Mouse (Mus musculus) heart, postnatal 25 days (tissue): Measurements from ENCODE around the gene Olfr1344. TPM values are rescaled to one million over a fixed set of nuclear protein-coding genes. Genes with fewer than 3 reads are reported as not detected.
"Not testable (repeated sequence)": the region's sequence is repeated elsewhere in the genome, so short reads cannot be mapped to it uniquely, and the experiment has no call there.

Experiments
- DNase-seq: peaks from one replicate; pipeline ENCODE4 v3.0.0; 2022; ENCODE audit warnings: low spot score
- intact Hi-C: fragments of 180-260 bp; cut with DNase I; formaldehyde crosslinking; loops from one replicate; pipeline ENCODE4 v1.15.1; 2025
- total RNA-seq, 2 experiments: library from RNA; stranded (reverse); gene quantifications; 2 replicates each; pipeline ENCODE4 v1.2.3; 2021

Gene Olfr1344
- total RNA-seq, result not detected

DNA sequence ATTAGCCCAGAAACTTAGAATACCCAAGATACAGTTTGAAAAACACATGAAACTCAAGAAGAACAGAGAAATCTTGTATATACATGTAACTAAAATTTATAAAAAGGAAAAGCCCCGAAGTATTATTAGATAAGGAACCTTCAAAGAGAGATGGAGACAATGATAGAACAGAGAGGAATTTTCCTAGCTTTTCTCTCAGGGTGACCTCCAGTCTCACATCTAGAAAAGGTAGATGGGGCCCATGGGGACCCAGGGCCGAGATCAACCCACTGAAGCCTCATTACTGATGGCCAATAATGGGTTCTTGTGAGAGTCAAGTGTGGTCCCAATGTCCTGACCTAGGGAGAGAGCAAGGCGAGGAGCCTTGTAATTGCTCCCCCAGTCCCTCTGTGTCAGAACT is at the start of gene Olfr1344:
Olfr1344 (plus strand) TSS at position 301 of the 400 bp plus-strand sequence.
- intact Hi-C loops, result loop anchor here (10.0 kb wide), 1 partner anchor 476 kb away; no protein-coding TSS in a partner anchor
- DNase-seq, result no peak

- intact Hi-C loops, result loop anchor here (10.0 kb wide), 1 partner anchor 104 kb away; the partner anchor contains the start of gene Zfp667
Measured at GRCm38 (mm10) chr7:6388971-6389370, 49.5 kb upstream of the Olfr1344 start.

GRCm38 (mm10) chr7:6389449-6389848 is 49.0 kb upstream of the Olfr1344 start:
- DNase-seq, result no peak
- intact Hi-C loops, result loop anchor here (10.0 kb wide), 1 partner anchor 105 kb away; the partner anchor contains the start of gene Zfp667

More at GRCm38 (mm10) chr7:6388971-6389370, 49.5 kb upstream of the Olfr1344 start:
- no peak for DNase-seq

- intact Hi-C loops, result no loop called here
- peak; percentile 2 for DNase-seq
Measured at GRCm38 (mm10) chr7:6397996-6398975, 40.2 kb upstream of the Olfr1344 start, which contains the start of gene Smim17. TSS of gene Smim17 (plus strand) at chr7:6398715.

DNA sequence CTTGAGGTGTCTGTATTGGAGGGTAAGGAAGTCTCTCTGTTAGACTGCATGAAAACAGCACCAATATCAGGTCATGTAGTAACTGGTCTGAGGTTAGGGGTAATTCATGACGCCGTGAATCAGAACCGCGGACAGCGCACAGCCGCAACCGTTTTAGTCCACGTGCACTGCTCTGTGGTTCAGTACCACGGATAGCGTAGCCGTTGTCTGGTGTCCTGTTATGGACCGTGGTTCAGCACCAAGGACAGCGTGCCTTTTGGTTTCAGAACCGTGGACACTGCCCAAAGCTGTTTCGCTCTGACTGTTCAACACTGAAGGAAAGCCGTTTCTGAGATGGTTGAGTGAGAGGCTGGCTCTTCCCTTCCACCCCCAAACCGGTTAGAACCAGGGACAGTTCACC is 28.4 kb upstream of the Olfr1344 start, which contains the start of gene Gm20715:
Gm20715 (plus strand) TSS at position 235 of the 400 bp plus-strand sequence.
- intact Hi-C loops, result loop anchor here (10.0 kb wide), 1 partner anchor 125 kb away; the partner anchor contains the start of gene Zfp667

DNA sequence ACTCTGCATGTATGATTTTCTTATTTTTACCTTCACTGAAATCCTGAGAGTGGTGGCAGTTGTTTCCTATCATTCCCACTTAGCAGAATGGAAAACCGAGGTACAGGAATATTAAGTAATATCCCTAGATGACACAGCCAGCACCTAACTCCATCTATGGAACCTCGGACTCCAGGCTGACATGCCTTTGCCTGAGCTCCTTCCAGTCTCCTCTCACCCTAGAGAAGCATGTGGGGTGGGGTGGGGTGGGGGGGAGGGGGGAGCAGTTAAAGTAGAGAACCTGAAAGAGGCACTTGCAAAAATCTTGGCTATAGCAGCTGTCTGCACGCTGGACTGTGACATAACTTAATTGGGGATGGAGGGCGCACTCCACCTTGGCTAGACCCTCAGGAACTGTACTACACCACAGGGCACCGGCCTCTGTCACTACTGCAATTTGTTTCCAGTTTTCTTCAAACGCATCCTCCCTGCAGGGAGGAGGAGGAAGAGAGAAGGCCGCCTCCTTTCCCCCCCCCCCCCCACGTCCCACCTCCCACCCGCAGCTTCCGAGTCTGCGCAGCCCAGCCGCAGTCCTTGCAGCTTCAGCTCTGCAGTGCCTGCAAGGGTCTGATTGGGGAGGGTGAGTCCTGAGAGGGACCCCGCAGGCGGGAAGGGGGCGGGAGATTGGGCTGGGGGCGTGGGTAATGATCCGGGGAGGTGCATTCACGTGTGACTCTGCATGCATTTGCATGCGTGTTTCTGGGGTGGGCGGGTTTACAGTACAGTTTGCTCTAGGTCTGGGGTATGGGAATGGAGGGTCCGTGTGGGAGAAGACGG is 23.7 kb upstream of the Olfr1344 start:
- no peak for DNase-seq
- intact Hi-C loops, result loop anchor here (10.0 kb wide), 1 partner anchor 130 kb away; the partner anchor contains the start of gene Zfp667

More for the DNA sequence above, 28.4 kb upstream of the Olfr1344 start, which contains the start of gene Gm20715:
- peak; percentile 73 for DNase-seq

DNA sequence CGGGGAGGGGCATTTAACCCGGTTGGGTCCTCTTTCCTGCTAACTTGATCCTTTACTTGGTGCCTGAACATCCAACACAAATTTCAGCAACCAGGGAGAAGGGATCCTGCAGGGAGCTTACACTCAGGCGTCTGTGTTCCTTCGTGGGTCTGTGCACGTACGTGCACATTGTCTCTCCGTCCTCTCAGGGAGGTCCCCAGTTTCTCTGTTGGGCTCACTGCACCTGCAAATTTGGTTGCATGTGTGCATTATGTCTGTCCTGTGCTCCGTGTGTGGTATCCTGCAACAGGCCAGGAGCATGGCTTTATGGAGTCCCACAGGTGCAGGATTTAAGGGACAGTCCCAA is 23.1 kb upstream of the Olfr1344 start:
- intact Hi-C loops, result loop anchor here (10.0 kb wide), 1 partner anchor 131 kb away; the partner anchor contains the start of gene Zfp667
- no peak for DNase-seq

DNA sequence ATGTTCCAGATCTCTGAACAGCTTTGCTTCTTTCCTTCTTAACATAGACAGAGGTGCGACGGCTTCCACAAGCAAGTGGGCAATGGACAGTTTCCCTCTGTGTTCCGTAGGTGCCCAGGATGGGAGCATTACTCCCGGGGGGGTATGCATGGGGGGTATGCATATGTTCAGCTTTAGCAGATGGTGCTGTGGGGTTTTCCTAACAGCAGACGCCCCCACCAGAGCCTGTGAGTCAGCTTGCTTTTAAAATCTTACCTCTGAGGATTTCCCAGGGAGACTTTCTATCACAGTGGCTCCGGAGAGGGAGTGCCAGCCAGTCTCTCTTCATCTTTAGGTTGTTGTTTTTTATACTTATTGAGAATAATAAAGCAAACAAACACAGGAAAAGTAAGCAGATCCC is 18.6 kb upstream of the Olfr1344 start:
- no peak for DNase-seq
- intact Hi-C loops, result loop anchor here (10.0 kb wide), 1 partner anchor 135 kb away; the partner anchor contains the start of gene Zfp667

DNA sequence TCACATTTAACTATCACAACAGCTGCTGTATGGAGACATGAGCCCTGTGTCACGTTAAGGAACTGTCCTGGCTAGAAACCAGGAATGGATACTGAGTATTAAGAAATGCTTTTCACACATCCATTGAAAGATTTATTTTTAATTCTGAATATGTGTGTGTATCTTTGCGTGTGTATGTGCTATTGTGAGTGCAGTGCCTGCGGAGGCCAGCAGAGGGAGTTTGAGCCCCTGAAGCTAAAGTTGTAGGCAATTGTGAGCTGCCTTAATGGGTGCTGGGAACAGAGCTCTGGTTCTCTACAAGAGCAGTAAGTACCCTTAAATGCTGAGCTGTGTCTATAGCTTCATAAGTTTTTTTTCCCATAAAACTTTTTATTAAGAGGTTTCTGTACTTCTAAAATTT is 9.1 kb upstream of the Olfr1344 start:
- intact Hi-C loops, result no loop called here

DNA sequence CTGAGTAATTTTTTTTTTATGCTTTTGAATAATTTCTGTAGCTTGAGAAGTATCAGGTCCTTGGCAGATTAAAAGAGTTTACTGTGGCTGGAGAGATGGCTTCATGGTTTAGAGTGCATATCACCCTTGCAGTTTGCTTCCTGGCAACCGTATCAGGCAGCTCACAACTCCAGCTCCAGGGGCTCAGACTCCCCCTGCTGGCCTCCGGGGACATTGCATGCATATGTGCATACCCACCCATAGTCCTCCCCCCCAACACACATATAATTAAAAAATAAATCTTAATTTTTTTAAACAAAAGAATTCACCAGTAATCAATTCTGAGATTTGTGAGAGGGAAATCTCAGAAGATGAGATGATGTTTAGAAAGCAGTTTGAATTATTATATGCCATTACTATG is 8.1 kb upstream of the Olfr1344 start:
- no peak for DNase-seq

More for the DNA sequence above, 9.1 kb upstream of the Olfr1344 start:
- no peak for DNase-seq

DNA sequence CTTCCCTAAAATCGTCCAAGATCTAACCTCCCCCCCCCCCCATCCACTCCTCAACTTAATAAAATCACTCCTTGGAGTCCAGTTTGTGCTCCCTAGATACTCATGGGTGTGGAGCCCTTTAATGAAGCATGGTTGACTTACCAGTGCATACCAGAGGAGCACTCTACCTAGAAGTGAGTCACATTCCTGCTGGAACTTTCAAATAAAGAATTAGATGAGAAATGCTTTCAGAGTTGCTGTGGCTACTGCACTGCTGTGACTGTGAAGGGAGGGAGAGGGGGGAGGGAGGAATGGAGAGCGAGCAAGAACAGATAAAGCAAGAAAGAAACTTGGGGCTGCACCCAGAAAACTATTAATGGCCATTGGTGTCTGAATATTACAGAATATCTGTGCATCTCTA is 2.7 kb downstream of the Olfr1344 start:
- no peak for DNase-seq
- intact Hi-C loops, result no loop called here

More for the DNA sequence above, 8.1 kb upstream of the Olfr1344 start:
- intact Hi-C loops, result loop anchor here (5.0 to 10.0 kb wide), 2 partner anchors 484 to 507 kb away; no protein-coding TSS in a partner anchor

DNA sequence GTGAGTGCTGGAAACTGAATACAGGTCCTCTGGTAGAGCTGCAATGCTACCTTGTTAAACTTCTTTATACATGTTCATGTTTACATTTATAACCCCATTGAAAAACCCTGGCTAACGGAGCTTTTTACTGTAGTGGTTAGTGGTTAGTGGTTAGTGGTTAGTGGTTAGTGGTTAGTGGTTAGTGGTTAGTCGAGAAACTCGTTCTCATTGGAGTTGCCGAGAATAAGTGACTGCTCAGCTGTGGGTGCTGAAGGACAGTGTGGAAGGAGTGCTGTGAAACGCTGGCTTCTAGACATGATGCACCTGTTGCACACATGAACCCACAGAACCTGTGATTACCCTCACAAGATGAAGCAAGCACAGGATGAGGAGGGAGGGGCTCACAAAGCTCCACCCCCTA is 9.3 kb downstream of the Olfr1344 start:
- no peak for DNase-seq
- intact Hi-C loops, result no loop called here

DNA sequence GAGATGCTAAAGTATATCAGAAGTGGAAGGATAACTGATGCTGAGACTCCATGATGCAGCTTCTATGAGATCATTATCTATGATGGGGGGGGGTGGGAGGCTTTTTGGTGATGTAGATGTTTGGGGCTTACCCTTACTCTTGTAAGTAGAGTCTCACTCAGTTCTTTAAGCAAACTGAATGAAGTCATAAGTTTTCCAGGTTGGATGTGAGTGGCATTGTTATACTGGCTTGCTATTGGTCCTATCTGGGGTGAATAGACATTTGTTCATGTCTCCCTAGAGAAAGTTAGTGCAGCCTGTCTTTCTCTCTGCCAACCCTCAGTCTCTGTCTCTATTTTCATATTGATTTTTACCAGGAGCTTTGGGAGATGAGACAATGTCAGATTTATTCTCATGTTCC is 17.4 kb downstream of the Olfr1344 start, which contains the start of gene Olfr1336:
Olfr1336 (plus strand) TSS at position 301 of the 400 bp plus-strand sequence.
- intact Hi-C loops, result no loop called here
- DNase-seq, result no peak

GRCm38 (mm10) chr7:6456399-6456798 is 17.9 kb downstream of the Olfr1344 start:
- no peak for DNase-seq
- intact Hi-C loops, result no loop called here

GRCm38 (mm10) chr7:6466951-6467350 is 28.5 kb downstream of the Olfr1344 start, which contains the start of gene Olfr1346:
TSS of gene Olfr1346 (plus strand) at chr7:6467101.
- intact Hi-C loops, result no loop called here

GRCm38 (mm10) chr7:6477633-6478032 is 39.1 kb downstream of the Olfr1344 start:
- not testable (repeated sequence) for DNase-seq

More at GRCm38 (mm10) chr7:6466951-6467350, 28.5 kb downstream of the Olfr1344 start, which contains the start of gene Olfr1346:
- no peak for DNase-seq

DNA sequence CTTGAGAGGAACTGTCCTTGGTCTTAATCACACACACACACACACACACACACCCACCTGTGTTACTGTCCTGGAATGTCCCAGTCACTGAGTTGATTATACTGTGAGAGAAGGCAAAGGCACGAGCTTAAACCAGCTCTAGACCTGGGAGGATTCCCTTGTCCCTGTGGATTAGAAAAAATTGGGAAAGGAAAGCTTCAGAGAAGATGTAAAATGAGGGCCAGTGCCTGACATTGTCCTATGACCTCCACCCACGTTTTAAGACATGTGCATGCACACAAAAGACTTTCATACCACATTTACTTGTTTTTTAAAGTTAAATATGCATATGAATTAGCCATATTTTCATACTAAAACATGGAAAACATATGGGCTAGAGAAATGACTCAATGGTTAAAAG is 48.4 kb downstream of the Olfr1344 start, which contains the start of gene Olfr5:
Olfr5 (minus strand) TSS at position 101 of the 400 bp plus-strand sequence.
- intact Hi-C loops, result no loop called here

More at GRCm38 (mm10) chr7:6477633-6478032, 39.1 kb downstream of the Olfr1344 start:
- intact Hi-C loops, result not testable (repeated sequence)

More for the DNA sequence above, 48.4 kb downstream of the Olfr1344 start, which contains the start of gene Olfr5:
- DNase-seq, result no peak
